Mouse (Mus musculus) testis, postnatal 10 days (tissue): ENCODE data around the gene Snrnp35.
A peak's percentile ranks its signal among the peaks of the same experiment; 100 is the strongest.

Source experiments
- DNase-seq: peaks from one replicate; pipeline ENCODE4 v3.0.0; 2021; ENCODE audit warnings: low spot score

The Snrnp35 gene

GRCm38 (mm10) chr5:124482966-124483654 is at the start of gene Snrnp35:
Snrnp35 (plus strand) TSS chr5:124483134.
- peak; percentile 96 for DNase-seq

- no peak for DNase-seq
Observed at GRCm38 (mm10) chr5:124438229-124438628, 44.7 kb upstream of the Snrnp35 start.

- no peak for DNase-seq
Observed at GRCm38 (mm10) chr5:124438746-124439145, 44.2 kb upstream of the Snrnp35 start.

- DNase-seq = peak; percentile 95
Observed at GRCm38 (mm10) chr5:124439447-124440093, 43.4 kb upstream of the Snrnp35 start, which contains the start of gene Kmt5a. Kmt5a (plus strand) TSS chr5:124439930.

- DNase-seq = peak; percentile 78
Observed at GRCm38 (mm10) chr5:124440094-124440701, 42.7 kb upstream of the Snrnp35 start.

GRCm38 (mm10) chr5:124442628-124443027 is 40.3 kb upstream of the Snrnp35 start:
- no peak for DNase-seq

- DNase-seq = no peak
Observed at GRCm38 (mm10) chr5:124444208-124444607, 38.7 kb upstream of the Snrnp35 start.

- peak; percentile 83 for DNase-seq
Observed at GRCm38 (mm10) chr5:124444661-124445561, 38.0 kb upstream of the Snrnp35 start.

- peak; percentile 74 for DNase-seq
Observed at GRCm38 (mm10) chr5:124445621-124446293, 37.2 kb upstream of the Snrnp35 start.

GRCm38 (mm10) chr5:124446301-124446881 is 36.5 kb upstream of the Snrnp35 start:
- DNase-seq = peak; percentile 77

- no peak for DNase-seq
Observed at GRCm38 (mm10) chr5:124449494-124449893, 33.4 kb upstream of the Snrnp35 start.

GRCm38 (mm10) chr5:124450051-124450450 is 32.9 kb upstream of the Snrnp35 start:
- DNase-seq = no peak

- no peak for DNase-seq
Observed at GRCm38 (mm10) chr5:124450641-124451340, 32.1 kb upstream of the Snrnp35 start.

- DNase-seq = peak; percentile 59
Observed at GRCm38 (mm10) chr5:124452494-124453228, 30.3 kb upstream of the Snrnp35 start.

GRCm38 (mm10) chr5:124453339-124454081 is 29.4 kb upstream of the Snrnp35 start:
- peak; percentile 58 for DNase-seq

GRCm38 (mm10) chr5:124454082-124454419 is 28.9 kb upstream of the Snrnp35 start:
- DNase-seq = no peak

GRCm38 (mm10) chr5:124456762-124457161 is 26.2 kb upstream of the Snrnp35 start:
- DNase-seq = no peak

- peak; percentile 86 for DNase-seq
Observed at GRCm38 (mm10) chr5:124460922-124461321, 22.0 kb upstream of the Snrnp35 start.
